Mouse (Mus musculus) naive thymus-derived CD4-positive, alpha-beta T cell, adult 5 months (primary cell): ENCODE measurements around the gene Ubtd1. TPM values are rescaled to one million over a fixed set of nuclear protein-coding genes. Genes with fewer than 3 reads are reported as not detected.

Source experiments
- polyA plus RNA-seq: library from polyadenylated mRNA; unstranded; fragments of 100-300 nt; shearing (Covaris generic); gene quantifications from one replicate; pipeline ENCODE4 v1.2.1, GENCODE M21; 2017

The Ubtd1 gene
- 7.1 TPM for polyA plus RNA-seq

DNA sequence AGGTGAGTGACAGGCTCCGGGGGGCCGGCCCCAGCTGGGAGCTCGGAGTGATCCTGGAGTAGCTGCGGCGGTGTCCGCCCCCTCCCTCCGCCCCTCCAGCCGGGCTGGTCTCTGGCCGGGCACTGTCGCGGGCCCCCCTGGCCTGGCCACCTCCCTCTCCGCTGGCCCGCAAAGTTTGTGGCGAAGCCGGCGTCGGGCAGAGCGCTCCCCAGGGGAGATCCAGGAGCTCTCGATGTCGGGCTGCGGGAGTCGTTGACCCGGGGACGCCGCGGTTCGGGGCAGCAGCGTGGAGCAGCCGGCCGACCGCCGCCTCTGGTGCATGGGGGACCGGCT is at the start of gene Ubtd1:
TSS of gene Ubtd1 (plus strand) at position 169 of the 333 bp plus-strand sequence.

DNA sequence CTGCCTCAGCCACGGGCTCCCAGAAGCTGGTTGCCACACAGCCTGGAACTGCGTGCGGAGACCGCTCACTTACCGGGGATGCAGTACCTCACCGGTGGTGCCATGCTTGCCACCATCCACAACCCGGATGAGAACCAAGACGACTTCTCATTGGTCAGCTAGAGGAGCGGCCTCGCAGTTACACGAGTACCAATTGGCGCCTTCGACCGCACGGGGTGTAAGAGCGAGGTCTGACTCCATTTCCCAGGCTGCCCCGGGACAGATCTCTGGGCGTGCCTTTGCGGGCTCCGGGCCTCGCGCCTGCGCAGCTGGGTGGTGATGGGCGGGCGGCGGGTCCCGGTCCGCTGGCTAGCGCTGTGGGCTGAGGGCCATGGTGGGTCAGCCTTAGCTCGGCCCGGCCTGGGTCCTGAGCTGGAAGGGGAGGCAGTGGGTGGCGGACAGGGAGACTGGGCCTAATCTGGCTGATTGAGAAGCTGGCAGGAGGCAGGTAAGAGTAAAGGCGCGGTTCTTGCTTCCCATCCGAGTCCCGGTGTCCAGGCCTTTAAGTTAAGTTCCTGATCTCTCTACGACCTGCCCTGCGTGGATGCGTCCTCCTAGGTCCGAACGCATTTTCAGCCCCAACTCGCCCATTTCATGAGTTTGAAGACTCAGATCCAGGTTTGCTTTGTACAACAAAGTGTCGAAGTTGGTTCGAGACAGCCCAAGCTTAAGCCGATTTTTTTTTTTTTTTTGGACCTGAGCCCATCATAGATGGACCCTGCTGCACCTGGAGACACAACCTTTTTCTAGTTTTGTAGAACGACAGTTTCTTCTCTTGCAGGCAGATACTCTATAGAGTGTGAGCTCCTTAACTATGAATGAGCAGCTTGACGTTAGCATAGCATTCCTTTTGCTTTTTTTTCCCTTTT is 48.1 kb upstream of the Ubtd1 start, which contains the start of the genes Exosc1 and Zdhhc16:
TSS of gene Exosc1 (minus strand) at position 245 of the 908 bp plus-strand sequence.
TSS of gene Zdhhc16 (plus strand) at position 302 of the 908 bp plus-strand sequence.

DNA sequence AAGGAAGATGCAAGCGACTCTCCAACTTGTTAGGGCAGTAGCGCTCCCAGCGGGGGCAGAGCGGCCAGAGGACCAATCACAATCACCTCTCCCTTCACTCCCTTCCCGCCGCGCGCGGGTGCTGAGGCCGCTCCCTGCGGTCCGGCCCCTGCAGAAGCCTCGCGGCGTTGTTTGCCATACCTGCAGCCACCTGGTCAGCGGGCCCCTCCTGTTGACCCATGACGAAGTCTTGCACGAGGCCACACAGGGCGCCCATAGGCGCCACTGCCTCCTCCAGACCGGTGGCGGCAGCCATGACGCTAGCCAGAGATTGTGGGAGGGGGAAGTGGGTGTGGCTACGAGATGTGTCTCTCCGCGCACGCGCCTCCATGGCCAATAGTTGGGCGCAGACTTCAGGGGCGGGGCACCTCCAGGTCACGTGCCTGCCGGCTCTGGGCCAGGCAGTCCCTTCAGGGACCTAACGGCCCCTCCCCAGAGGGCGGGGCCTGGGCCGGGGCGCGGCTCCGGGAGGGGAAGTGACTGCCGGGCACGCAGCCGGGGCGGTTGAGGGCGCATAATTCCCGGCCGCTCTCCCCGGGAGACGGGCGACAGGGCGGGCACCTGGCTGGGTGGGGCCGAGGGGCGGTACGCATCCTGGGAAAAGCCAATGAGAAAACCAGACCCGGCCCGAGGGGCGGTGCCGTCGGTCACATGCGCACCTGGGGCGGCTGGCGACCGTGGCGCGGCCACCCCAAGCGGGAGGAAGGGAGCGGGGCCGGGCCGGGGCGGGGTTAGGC is 556 bp upstream of the Ubtd1 start, which contains the start of gene Mms19:
TSS of gene Mms19 (minus strand) at position 339 of the 776 bp plus-strand sequence.

GRCm38 (mm10) chr19:42035456-42036248 is 54.1 kb downstream of the Ubtd1 start, which contains the start of gene Ankrd2:
Gene Ankrd2 (plus strand): TSS chr19:42036000.

DNA sequence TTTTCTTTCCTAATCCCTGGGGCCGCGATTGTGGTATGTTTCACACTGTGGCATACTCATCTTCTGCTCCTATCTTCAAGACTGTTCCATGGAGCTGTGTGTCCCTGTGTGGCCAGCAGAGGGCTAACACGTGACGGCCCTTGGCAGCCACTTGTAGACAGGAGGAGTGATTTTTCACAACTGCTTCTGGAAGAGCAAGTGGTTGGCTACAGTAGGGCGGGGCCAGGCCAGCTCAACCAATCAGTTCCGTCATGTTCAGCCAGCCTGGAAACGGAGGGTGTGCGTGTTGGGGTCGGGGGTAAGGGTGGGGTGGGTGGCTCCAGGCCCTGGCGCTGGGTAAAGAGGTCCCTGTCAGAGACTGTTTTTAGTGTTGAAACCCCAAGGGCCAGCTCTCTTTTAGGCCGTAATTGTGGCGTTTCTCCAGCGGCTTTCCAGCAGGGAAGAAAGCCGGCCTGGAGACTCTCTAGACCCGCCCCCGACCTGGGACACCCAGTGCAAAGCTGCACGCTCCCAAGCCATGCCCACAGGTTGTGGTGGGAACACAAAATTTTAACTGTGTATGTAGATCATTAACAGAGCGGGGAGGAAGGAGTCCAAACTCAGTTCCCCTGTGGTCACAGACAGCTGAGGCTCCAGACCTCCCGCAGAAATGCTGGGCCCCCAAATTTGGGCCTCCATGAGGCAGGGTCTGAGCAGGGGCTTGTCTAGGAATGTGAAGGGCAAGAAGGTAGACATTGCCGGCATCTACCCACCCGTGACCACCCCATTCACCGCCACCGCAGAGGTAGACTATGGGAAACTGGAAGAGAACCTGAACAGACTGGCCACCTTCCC is 63.9 kb downstream of the Ubtd1 start, which contains the start of gene Hoga1:
TSS of gene Hoga1 (plus strand) at position 342 of the 834 bp plus-strand sequence.

GRCm38 (mm10) chr19:42051948-42052347 is 70.4 kb downstream of the Ubtd1 start, which contains the start of gene 4933411K16Rik:
Gene 4933411K16Rik (plus strand): TSS chr19:42052248.

Other genes with a start within 250 kb of the Ubtd1 start
- gene Slit1, start 238.1 kb upstream of the Ubtd1 start, polyA plus RNA-seq, result not detected
- 2.7 TPM for gene Arhgap19, start 179.7 kb upstream of the Ubtd1 start, polyA plus RNA-seq
- 10.1 TPM for gene Frat1, start 151.8 kb upstream of the Ubtd1 start, polyA plus RNA-seq
- gene Frat2, start 133.6 kb upstream of the Ubtd1 start, polyA plus RNA-seq, result 212 TPM
- 38.0 TPM for gene Rrp12, start 85.6 kb upstream of the Ubtd1 start, polyA plus RNA-seq
- gene Pgam1, start 69.8 kb upstream of the Ubtd1 start, polyA plus RNA-seq, result 79.2 TPM
- gene Exosc1, start 48.3 kb upstream of the Ubtd1 start, polyA plus RNA-seq, result 81.5 TPM
- gene Zdhhc16, start 48.3 kb upstream of the Ubtd1 start, polyA plus RNA-seq, result 40.5 TPM
- gene Mms19, start 606 bp upstream of the Ubtd1 start, polyA plus RNA-seq, result 72.7 TPM
- gene Ankrd2, start 54.2 kb downstream of the Ubtd1 start, polyA plus RNA-seq, result not detected
- not detected for gene Hoga1, start 63.8 kb downstream of the Ubtd1 start, polyA plus RNA-seq
- gene 4933411K16Rik, start 70.5 kb downstream of the Ubtd1 start, polyA plus RNA-seq, result not detected
- not detected for gene Morn4, start 104.6 kb downstream of the Ubtd1 start, polyA plus RNA-seq
- gene Pi4k2a, start 108.7 kb downstream of the Ubtd1 start, polyA plus RNA-seq, result 75.1 TPM
- 18.2 TPM for gene Avpi1, start 147.3 kb downstream of the Ubtd1 start, polyA plus RNA-seq
- 18.0 TPM for gene Marveld1, start 165.6 kb downstream of the Ubtd1 start, polyA plus RNA-seq
- gene Zfyve27, start 182.2 kb downstream of the Ubtd1 start, polyA plus RNA-seq, result 78.6 TPM
- not detected for gene Sfrp5, start 220.5 kb downstream of the Ubtd1 start, polyA plus RNA-seq